Mouse (Mus musculus): ENCODE results near the gene Ss18l1. TPM values are rescaled to one million over a fixed set of nuclear protein-coding genes. Genes with fewer than 3 reads are reported as not detected.

Gene Ss18l1
- polyA plus RNA-seq, 1 experiment from 2014 or later, result 3.9 TPM

- no peak for TF ChIP-seq CTCF (IDR thresholded peaks at IDR 0.05; ENCODE audit: low read depth)
- H3K36me3 ChIP-seq (ENCODE audit: insufficient read depth, low read length), result no peaks in the 10 kb centered on the region
- H3K27ac ChIP-seq, result no peak overlapping the region
- no peak for ATAC-seq (replicated peaks; ENCODE audit: low FRiP score, low read depth)
- no peaks in the 10 kb centered on the region for H3K27me3 ChIP-seq (ENCODE audit: insufficient read depth, low read length)
- no peak overlapping the region for H3K4me3 ChIP-seq (replicated peaks; ENCODE audit: low read depth, low read length)
- 98% methylated on average over 7 of the region's 7 CpGs for WGBS
- H3K4me1 ChIP-seq (replicated peaks; ENCODE audit: insufficient read depth, low read length), result no peaks in the 10 kb centered on the region
- H3K9me3 ChIP-seq (replicated peaks; ENCODE audit: low read length), result no peaks in the 10 kb centered on the region
- DNase-seq (ENCODE audit: low spot score), result no peak
- H3K4me2 ChIP-seq (ENCODE audit: low read length), result no peak overlapping the region
- no peak overlapping the region for H3K9ac ChIP-seq (ENCODE audit: low read depth, low read length)
These were observed 31.6 kb upstream of the Ss18l1 start for GRCm38 (mm10) chr2:180010686-180011085.

DNA sequence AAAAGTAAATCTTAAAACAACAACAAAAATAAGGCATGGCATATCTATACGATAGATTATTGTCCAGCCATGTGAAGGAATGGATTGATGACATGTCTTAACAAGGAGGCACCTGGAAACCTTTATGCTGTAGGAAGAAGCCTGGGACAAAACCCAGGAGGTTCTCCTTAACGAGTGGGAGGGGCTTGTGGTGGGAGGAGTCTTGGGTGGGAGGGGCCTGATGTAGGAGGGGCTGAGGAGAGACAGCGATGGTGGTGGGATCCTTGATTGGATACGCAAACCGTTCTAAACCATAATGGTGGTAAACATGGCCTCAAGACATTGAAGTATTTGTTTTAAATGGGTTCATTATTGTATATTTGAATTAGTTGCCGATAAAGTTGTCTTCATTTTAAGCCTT, 30.9 kb upstream of the Ss18l1 start:
- ATAC-seq (replicated peaks; ENCODE audit: low FRiP score, low read depth) (no peak), DNase-seq (ENCODE audit: low spot score) (no peak)
- Histone ChIP-seq H3K4me2 (ENCODE audit: low read length) (no peak overlapping the region), H3K36me3 (ENCODE audit: insufficient read depth, low read length) (no peaks in the 10 kb centered on the region), H3K27ac (no peak overlapping the region), H3K4me1 (replicated peaks; ENCODE audit: insufficient read depth, low read length) (no peaks in the 10 kb centered on the region), H3K9ac (ENCODE audit: low read depth, low read length) (no peak overlapping the region), H3K9me3 (replicated peaks; ENCODE audit: low read length) (no peaks in the 10 kb centered on the region), H3K27me3 (ENCODE audit: insufficient read depth, low read length) (no peaks in the 10 kb centered on the region), H3K4me3 (replicated peaks; ENCODE audit: low read depth, low read length) (no peak overlapping the region)
- 86% methylated on average over 6 of the region's 6 CpGs for WGBS
- TF ChIP-seq CTCF (IDR thresholded peaks at IDR 0.05; ENCODE audit: low read depth), result no peak

DNA sequence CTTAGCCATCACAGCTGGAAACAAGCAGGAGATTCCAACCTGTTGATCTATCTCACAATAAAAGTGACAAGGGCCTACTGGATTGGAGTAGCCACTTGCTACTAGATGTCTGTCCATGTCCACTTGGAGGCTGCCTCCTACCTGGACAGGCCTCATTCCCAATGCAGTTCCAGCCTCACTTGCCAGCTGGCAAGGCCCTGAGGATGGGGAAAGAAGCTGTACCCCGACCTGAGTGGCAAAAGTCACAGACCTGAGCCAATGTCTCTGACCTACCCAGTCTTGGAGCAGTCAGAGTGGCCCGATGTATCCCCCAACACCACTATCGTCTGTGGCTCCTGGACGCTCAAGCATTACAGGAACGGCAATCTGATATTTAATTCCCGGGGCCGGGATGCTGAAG, 28.6 kb upstream of the Ss18l1 start:
- no peaks in the 10 kb centered on the region for H3K9me3 ChIP-seq (replicated peaks; ENCODE audit: low read length)
- WGBS, result 65% methylated on average over 7 of the region's 7 CpGs
- ATAC-seq (replicated peaks; ENCODE audit: low FRiP score, low read depth) (no peak), DNase-seq (ENCODE audit: low spot score) (no peak)
- H3K9ac ChIP-seq (ENCODE audit: low read depth, low read length), result no peak overlapping the region
- TF ChIP-seq CTCF (IDR thresholded peaks at IDR 0.05; ENCODE audit: low read depth), result no peak
- no peaks in the 10 kb centered on the region for H3K36me3 ChIP-seq (ENCODE audit: insufficient read depth, low read length)
- peaks cover 6% of the 10 kb centered on the region; the same call in 1 of the 2 replicates for H3K4me1 ChIP-seq (replicated peaks; ENCODE audit: insufficient read depth, low read length)
- no peak overlapping the region for H3K4me2 ChIP-seq (ENCODE audit: low read length)
- no peak overlapping the region for H3K27ac ChIP-seq
- no peaks in the 10 kb centered on the region for H3K27me3 ChIP-seq (ENCODE audit: insufficient read depth, low read length)
- no peak overlapping the region for H3K4me3 ChIP-seq (replicated peaks; ENCODE audit: low read depth, low read length)

- ATAC-seq (replicated peaks; ENCODE audit: low FRiP score, low read depth) (no peak), DNase-seq (ENCODE audit: low spot score) (no peak)
- H3K4me1 ChIP-seq (replicated peaks; ENCODE audit: insufficient read depth, low read length), result peaks cover 6% of the 10 kb centered on the region; the same call in 1 of the 2 replicates
- H3K9me3 ChIP-seq (replicated peaks; ENCODE audit: low read length), result no peaks in the 10 kb centered on the region
- no peak overlapping the region for H3K27ac ChIP-seq
- no peaks in the 10 kb centered on the region for H3K36me3 ChIP-seq (ENCODE audit: insufficient read depth, low read length)
- H3K4me2 ChIP-seq (ENCODE audit: low read length), result no peak overlapping the region
- 37% methylated on average over 4 of the region's 4 CpGs for WGBS
- no peak for TF ChIP-seq CTCF (IDR thresholded peaks at IDR 0.05; ENCODE audit: low read depth)
- H3K9ac ChIP-seq (ENCODE audit: low read depth, low read length), result no peak overlapping the region
- H3K4me3 ChIP-seq (replicated peaks; ENCODE audit: low read depth, low read length), result no peak overlapping the region
- peaks cover 4% of the 10 kb centered on the region; the same call in 1 of the 2 replicates for H3K27me3 ChIP-seq (ENCODE audit: insufficient read depth, low read length)
These were observed 24.7 kb upstream of the Ss18l1 start for GRCm38 (mm10) chr2:180017632-180018031.

DNA sequence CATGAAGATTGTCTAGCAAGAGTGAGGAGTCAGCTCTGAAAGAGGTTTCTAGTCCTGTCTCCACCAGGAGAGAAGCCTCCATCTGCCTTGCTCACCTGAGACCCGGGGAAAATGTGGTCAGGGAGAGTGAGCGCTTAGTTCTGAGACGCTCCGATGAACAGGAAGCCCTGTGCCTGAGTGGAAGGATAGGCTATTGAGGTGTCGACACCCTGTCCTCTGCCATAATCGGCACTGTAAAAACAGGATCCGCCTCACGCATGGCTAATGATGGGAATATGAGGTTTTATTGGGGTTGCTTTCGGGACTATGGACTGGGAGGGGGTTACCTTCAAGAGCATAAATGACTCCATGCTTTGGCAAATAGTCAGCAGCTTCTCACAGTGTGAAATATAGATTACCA, 23.7 kb upstream of the Ss18l1 start:
- H3K4me2 ChIP-seq (ENCODE audit: low read length), result no peak overlapping the region
- no peaks in the 10 kb centered on the region for H3K36me3 ChIP-seq (ENCODE audit: insufficient read depth, low read length)
- H3K4me1 ChIP-seq (replicated peaks; ENCODE audit: insufficient read depth, low read length), result peaks cover 6% of the 10 kb centered on the region; the same call in 1 of the 2 replicates
- no peaks in the 10 kb centered on the region for H3K9me3 ChIP-seq (replicated peaks; ENCODE audit: low read length)
- no peak for DNase-seq (ENCODE audit: low spot score)
- H3K27ac ChIP-seq, result no peak overlapping the region
- WGBS, result 36% methylated on average over 9 of the region's 9 CpGs
- no peak overlapping the region for H3K9ac ChIP-seq (ENCODE audit: low read depth, low read length)
- no peak overlapping the region for H3K4me3 ChIP-seq (replicated peaks; ENCODE audit: low read depth, low read length)
- H3K27me3 ChIP-seq (ENCODE audit: insufficient read depth, low read length), result peaks cover 4% of the 10 kb centered on the region; the same call in 1 of the 2 replicates
- no peak for TF ChIP-seq CTCF (IDR thresholded peaks at IDR 0.05; ENCODE audit: low read depth)
- no peak for ATAC-seq (replicated peaks; ENCODE audit: low FRiP score, low read depth)

GRCm38 (mm10) chr2:180020091-180020661, 22.1 kb upstream of the Ss18l1 start:
- Histone ChIP-seq H3K36me3 (ENCODE audit: insufficient read depth, low read length) (no peaks in the 10 kb centered on the region), H3K4me1 (replicated peaks; ENCODE audit: insufficient read depth, low read length) (peaks cover 6% of the 10 kb centered on the region; the same call in 1 of the 2 replicates), H3K9ac (ENCODE audit: low read depth, low read length) (no peak overlapping the region), H3K4me2 (ENCODE audit: low read length) (no peak overlapping the region), H3K27me3 (ENCODE audit: insufficient read depth, low read length) (peaks cover 4% of the 10 kb centered on the region; the same call in 1 of the 2 replicates), H3K27ac (no peak overlapping the region), H3K4me3 (replicated peaks; ENCODE audit: low read depth, low read length) (no peak overlapping the region), H3K9me3 (replicated peaks; ENCODE audit: low read length) (no peaks in the 10 kb centered on the region)
- DNase-seq (ENCODE audit: low spot score) (no peak), ATAC-seq (replicated peaks; ENCODE audit: low FRiP score, low read depth) (no peak)
- no peak for TF ChIP-seq CTCF (IDR thresholded peaks at IDR 0.05; ENCODE audit: low read depth)
- 87% methylated on average over 7 of the region's 7 CpGs for WGBS

GRCm38 (mm10) chr2:180020919-180021318, 21.4 kb upstream of the Ss18l1 start:
- no peaks in the 10 kb centered on the region for H3K36me3 ChIP-seq (ENCODE audit: insufficient read depth, low read length)
- peaks cover 4% of the 10 kb centered on the region; the same call in 1 of the 2 replicates for H3K27me3 ChIP-seq (ENCODE audit: insufficient read depth, low read length)
- ATAC-seq (replicated peaks; ENCODE audit: low FRiP score, low read depth), result no peak
- H3K4me3 ChIP-seq (replicated peaks; ENCODE audit: low read depth, low read length), result no peak overlapping the region
- no peaks in the 10 kb centered on the region for H3K9me3 ChIP-seq (replicated peaks; ENCODE audit: low read length)
- H3K4me2 ChIP-seq (ENCODE audit: low read length), result no peak overlapping the region
- no peak for DNase-seq (ENCODE audit: low spot score)
- TF ChIP-seq CTCF (IDR thresholded peaks at IDR 0.05; ENCODE audit: low read depth), result no peak
- H3K27ac ChIP-seq, result no peak overlapping the region
- no peak overlapping the region for H3K9ac ChIP-seq (ENCODE audit: low read depth, low read length)
- H3K4me1 ChIP-seq (replicated peaks; ENCODE audit: insufficient read depth, low read length), result peaks cover 10% of the 10 kb centered on the region; the same call in 1 of the 2 replicates
- 77% methylated on average over 8 of the region's 8 CpGs for WGBS

Measured in kidney, postnatal 0 days (tissue).